Mouse (Mus musculus): ENCODE data around the gene Prune2. TPM values are rescaled to one million over a fixed set of nuclear protein-coding genes. Genes with fewer than 3 reads are reported as not detected.
A peak's percentile ranks its signal among the peaks of the same experiment; 100 is the strongest.

Prune2 gene
- polyA plus RNA-seq, 1 experiment from 2014 or later, result 1.7 TPM

GRCm38 (mm10) chr19:17081382-17081781 lies 125.5 kb downstream of the Prune2 start:
- DNase-seq (ENCODE audit: low spot score), result no peak
- Histone ChIP-seq H3K9me3 (no peaks in the 10 kb centered on the region), H3K36me3 (no peaks in the 10 kb centered on the region), H3K27ac (no peak overlapping the region), H3K27me3 (ENCODE audit: insufficient read depth, poor library complexity, severe bottlenecking) (no peaks in the 10 kb centered on the region), H3K4me3 (no peak overlapping the region), H3K4me1 (replicated peaks) (peaks cover 9% of the 10 kb centered on the region; the same call in 1 of the 2 replicates)
- WGBS, result 88% methylated on average over 10 of the region's 10 CpGs

DNA sequence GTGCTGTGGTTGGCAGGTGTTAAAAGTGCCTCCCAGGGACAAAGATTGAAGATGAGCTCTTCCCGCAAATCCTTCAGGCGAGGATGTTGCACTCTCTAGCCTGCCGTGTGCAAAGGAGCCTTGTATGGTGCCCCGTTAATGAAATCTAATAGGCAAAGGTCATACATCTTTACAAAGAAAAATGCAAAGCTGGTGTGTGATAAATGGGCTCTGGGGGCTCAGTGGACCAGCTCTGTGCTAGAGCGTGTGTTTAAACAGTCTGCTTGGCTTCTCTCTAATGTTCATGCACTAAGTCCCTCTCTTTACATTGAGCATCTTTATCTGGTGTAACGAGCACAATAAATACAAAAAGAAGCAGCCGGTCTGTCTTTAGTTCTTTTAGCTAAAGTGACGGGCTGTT lies 138.1 kb downstream of the Prune2 start:
- no peaks in the 10 kb centered on the region for H3K36me3 ChIP-seq
- no peak overlapping the region for H3K27ac ChIP-seq
- no peaks in the 10 kb centered on the region for H3K9me3 ChIP-seq
- WGBS, result 48% methylated on average over 8 of the region's 8 CpGs
- no peak overlapping the region for H3K4me3 ChIP-seq
- no peaks in the 10 kb centered on the region for H3K27me3 ChIP-seq (ENCODE audit: insufficient read depth, poor library complexity, severe bottlenecking)
- peaks cover 8% of the 10 kb centered on the region; the same call in 1 of the 2 replicates for H3K4me1 ChIP-seq (replicated peaks)
- DNase-seq (ENCODE audit: low spot score), result no peak

GRCm38 (mm10) chr19:17096338-17096737 lies 140.4 kb downstream of the Prune2 start:
- no peak for DNase-seq (ENCODE audit: low spot score)
- Histone ChIP-seq H3K4me1 (replicated peaks) (peaks cover 8% of the 10 kb centered on the region; the same call in 1 of the 2 replicates), H3K27me3 (ENCODE audit: insufficient read depth, poor library complexity, severe bottlenecking) (no peaks in the 10 kb centered on the region), H3K4me3 (no peak overlapping the region), H3K27ac (no peak overlapping the region), H3K36me3 (no peaks in the 10 kb centered on the region), H3K9me3 (no peaks in the 10 kb centered on the region)
- WGBS, result 77% methylated on average over 2 of the region's 2 CpGs

GRCm38 (mm10) chr19:17097210-17097609 lies 141.3 kb downstream of the Prune2 start:
- H3K9me3 ChIP-seq, result no peaks in the 10 kb centered on the region
- peaks cover 8% of the 10 kb centered on the region; the same call in 1 of the 2 replicates for H3K4me1 ChIP-seq (replicated peaks)
- no peak overlapping the region for H3K27ac ChIP-seq
- WGBS, result 86% methylated on average over 6 of the region's 6 CpGs
- H3K36me3 ChIP-seq, result no peaks in the 10 kb centered on the region
- no peaks in the 10 kb centered on the region for H3K27me3 ChIP-seq (ENCODE audit: insufficient read depth, poor library complexity, severe bottlenecking)
- no peak for DNase-seq (ENCODE audit: low spot score)
- no peak overlapping the region for H3K4me3 ChIP-seq

- WGBS, result 85% methylated on average over 8 of the region's 8 CpGs
- no peaks in the 10 kb centered on the region for H3K9me3 ChIP-seq
Observed at GRCm38 (mm10) chr19:17108782-17109181, 152.9 kb downstream of the Prune2 start.

GRCm38 (mm10) chr19:17124034-17124735 lies 168.3 kb downstream of the Prune2 start:
- peak; percentile 35 for DNase-seq (ENCODE audit: low spot score)
- Histone ChIP-seq H3K4me3 (no peak overlapping the region), H3K9me3 (no peaks in the 10 kb centered on the region), H3K27ac (no peak overlapping the region), H3K27me3 (ENCODE audit: insufficient read depth, poor library complexity, severe bottlenecking) (no peaks in the 10 kb centered on the region), H3K4me1 (replicated peaks) (no peaks in the 10 kb centered on the region), H3K36me3 (no peaks in the 10 kb centered on the region)
- 71% methylated on average over 12 of the region's 12 CpGs for WGBS

More at GRCm38 (mm10) chr19:17108782-17109181, 152.9 kb downstream of the Prune2 start:
- Histone ChIP-seq H3K4me3 (no peak overlapping the region), H3K4me1 (replicated peaks) (no peaks in the 10 kb centered on the region), H3K27ac (no peak overlapping the region), H3K36me3 (no peaks in the 10 kb centered on the region), H3K27me3 (ENCODE audit: insufficient read depth, poor library complexity, severe bottlenecking) (no peaks in the 10 kb centered on the region)
- no peak for DNase-seq (ENCODE audit: low spot score)

GRCm38 (mm10) chr19:17125380-17125779 lies 169.5 kb downstream of the Prune2 start:
- no peak overlapping the region for H3K4me3 ChIP-seq
- H3K36me3 ChIP-seq, result no peaks in the 10 kb centered on the region
- 89% methylated on average over 7 of the region's 7 CpGs for WGBS
- no peak for DNase-seq (ENCODE audit: low spot score)
- H3K9me3 ChIP-seq, result no peaks in the 10 kb centered on the region
- H3K27me3 ChIP-seq (ENCODE audit: insufficient read depth, poor library complexity, severe bottlenecking), result no peaks in the 10 kb centered on the region
- H3K4me1 ChIP-seq (replicated peaks), result no peaks in the 10 kb centered on the region
- no peak overlapping the region for H3K27ac ChIP-seq

- Histone ChIP-seq H3K9me3 (no peaks in the 10 kb centered on the region), H3K4me3 (no peak overlapping the region), H3K27me3 (ENCODE audit: insufficient read depth, poor library complexity, severe bottlenecking) (no peaks in the 10 kb centered on the region), H3K4me1 (replicated peaks) (no peaks in the 10 kb centered on the region), H3K27ac (no peak overlapping the region), H3K36me3 (no peaks in the 10 kb centered on the region)
- DNase-seq (ENCODE audit: low spot score), result no peak
- WGBS, result 87% methylated on average over 3 of the region's 3 CpGs
Observed at GRCm38 (mm10) chr19:17130544-17130943, 174.6 kb downstream of the Prune2 start.

DNA sequence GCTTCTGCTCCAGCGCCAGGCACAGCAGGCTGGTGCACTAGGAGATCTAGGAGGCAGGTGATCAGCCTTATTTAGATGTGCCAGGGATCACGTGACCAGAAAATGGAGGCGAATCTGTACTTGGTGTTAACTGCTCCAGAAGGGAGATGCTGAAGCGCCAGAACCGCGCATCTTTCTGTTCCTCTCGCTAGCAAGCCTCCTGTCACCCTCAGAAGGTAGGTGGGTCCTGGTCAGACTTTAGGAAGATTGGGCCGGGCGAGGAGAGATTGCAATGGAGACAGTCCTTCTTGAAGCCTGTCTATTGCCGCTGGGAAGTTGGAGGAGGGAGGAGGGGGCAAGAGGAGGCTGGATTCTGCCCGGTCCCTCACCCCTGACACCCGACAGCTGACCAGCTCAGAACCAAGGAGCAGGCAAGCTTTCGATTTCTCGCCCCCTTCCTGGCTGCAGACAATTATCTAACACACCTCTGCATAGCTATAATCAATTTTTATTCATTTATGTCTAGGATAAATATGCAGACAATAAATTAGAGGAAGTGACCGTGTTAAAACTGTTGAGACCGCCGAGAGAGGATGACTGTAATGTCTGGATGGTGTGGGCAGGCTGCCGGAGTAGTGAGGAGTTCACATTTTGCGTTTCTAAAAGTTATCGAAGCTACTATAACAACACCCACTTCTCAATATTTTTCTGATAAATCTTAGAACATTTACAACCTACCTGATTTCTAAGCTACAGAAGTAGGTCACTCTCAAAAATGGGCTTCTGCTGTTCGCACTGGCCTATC lies 181.0 kb downstream of the Prune2 start:
- WGBS, result 10% methylated on average over 21 of the region's 21 CpGs
- H3K27me3 ChIP-seq (ENCODE audit: insufficient read depth, poor library complexity, severe bottlenecking), result peaks cover 10% of the 10 kb centered on the region; the same call in 1 of the 2 replicates
- peak overlapping the region; percentile 81 for H3K27ac ChIP-seq

GRCm38 (mm10) chr19:17137656-17138055 lies 181.7 kb downstream of the Prune2 start:
- Histone ChIP-seq H3K27ac (no peak overlapping the region), H3K36me3 (no peaks in the 10 kb centered on the region), H3K4me3 (peak overlapping the region; percentile 57; the same call in 1 of the 2 replicates), H3K9me3 (no peaks in the 10 kb centered on the region), H3K27me3 (ENCODE audit: insufficient read depth, poor library complexity, severe bottlenecking) (peaks cover 10% of the 10 kb centered on the region; the same call in 1 of the 2 replicates), H3K4me1 (replicated peaks) (peaks cover 20% of the 10 kb centered on the region)
- WGBS, result 27% methylated on average over 2 of the region's 2 CpGs
- no peak for DNase-seq (ENCODE audit: low spot score)

More for the DNA sequence above, 181.0 kb downstream of the Prune2 start:
- H3K4me1 ChIP-seq (replicated peaks), result peaks cover 20% of the 10 kb centered on the region
- peak; percentile 58 for DNase-seq (ENCODE audit: low spot score)
- H3K4me3 ChIP-seq, result peak overlapping the region; percentile 57
- H3K36me3 ChIP-seq, result no peaks in the 10 kb centered on the region
- no peaks in the 10 kb centered on the region for H3K9me3 ChIP-seq

DNA sequence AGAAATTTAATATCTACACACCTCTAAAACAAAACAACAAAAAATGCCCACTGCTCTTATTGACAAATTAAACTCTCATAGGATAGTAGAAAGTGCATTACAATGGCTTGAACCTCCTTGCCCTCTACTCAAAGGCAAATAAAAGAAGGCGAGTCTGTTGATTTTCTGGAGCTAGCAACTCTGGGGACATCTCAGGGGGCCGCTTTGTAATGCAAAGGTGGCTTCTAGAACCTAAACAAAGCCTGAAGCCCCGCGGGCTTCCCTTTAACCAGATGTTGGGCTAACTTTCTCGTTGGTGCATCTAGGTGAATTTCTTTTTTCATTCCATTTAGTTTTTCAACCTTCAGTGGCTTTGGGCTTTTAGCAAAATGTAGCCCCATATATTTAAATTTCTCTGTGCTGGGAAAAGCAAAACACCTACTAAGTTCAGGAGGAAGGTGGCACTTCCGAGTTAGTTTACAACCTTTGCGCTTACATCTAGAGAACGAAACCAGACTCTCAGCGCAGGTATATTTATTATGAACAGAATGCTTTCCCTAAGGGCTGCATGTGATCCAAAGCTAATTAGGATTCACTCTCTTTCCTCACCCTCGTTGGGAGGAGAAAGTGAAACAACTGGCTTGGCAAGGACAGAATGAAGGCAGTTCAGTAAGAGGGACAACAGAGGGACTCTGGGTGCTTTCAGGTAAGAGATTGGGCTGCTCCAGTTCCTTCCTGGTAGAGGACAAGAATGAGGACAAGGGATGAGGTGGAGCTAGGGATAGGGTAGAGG lies 182.4 kb downstream of the Prune2 start:
- no peak for DNase-seq (ENCODE audit: low spot score)
- peaks cover 20% of the 10 kb centered on the region for H3K4me1 ChIP-seq (replicated peaks)
- H3K9me3 ChIP-seq, result no peaks in the 10 kb centered on the region
- no peak overlapping the region for H3K27ac ChIP-seq
- no peak overlapping the region for H3K4me3 ChIP-seq
- H3K36me3 ChIP-seq, result no peaks in the 10 kb centered on the region
- 16% methylated on average over 10 of the region's 10 CpGs for WGBS
- peaks cover 10% of the 10 kb centered on the region; the same call in 1 of the 2 replicates for H3K27me3 ChIP-seq (ENCODE audit: insufficient read depth, poor library complexity, severe bottlenecking)

GRCm38 (mm10) chr19:17140016-17140914 lies 184.3 kb downstream of the Prune2 start:
- no peak overlapping the region for H3K27ac ChIP-seq

More at GRCm38 (mm10) chr19:17140016-17140914, 184.3 kb downstream of the Prune2 start:
- no peaks in the 10 kb centered on the region for H3K36me3 ChIP-seq
- H3K9me3 ChIP-seq, result no peaks in the 10 kb centered on the region
- H3K4me3 ChIP-seq, result no peak overlapping the region
- DNase-seq (ENCODE audit: low spot score), result no peak
- peaks cover 10% of the 10 kb centered on the region; the same call in 1 of the 2 replicates for H3K27me3 ChIP-seq (ENCODE audit: insufficient read depth, poor library complexity, severe bottlenecking)
- peaks cover 20% of the 10 kb centered on the region for H3K4me1 ChIP-seq (replicated peaks)
- WGBS, result 90% methylated on average over 12 of the region's 12 CpGs
